16 mouse cellular contexts compared by ENCODE assay signal in genomic region chr5:71822862-71823261, GRCm38 (mm10).
"Had no signal": no experiment of that assay in that cellular context is flagged by ENCODE, and none has a peak within 500 bp of the region (broad histone marks: within the 10 kb centered on the region; RNA-seq: fewer than 3 reads in every experiment).

No protein-coding gene starts in this region.

- H3K4me1 ChIP-seq: neural tube, embryonic 13.5 days; neural tube, embryonic 15.5 days; stomach, embryonic 15.5 days had no signal

- H3K9me3 ChIP-seq: neural tube, embryonic 13.5 days; neural tube, embryonic 15.5 days; stomach, embryonic 15.5 days had no signal

- H3K9ac ChIP-seq: neural tube, embryonic 13.5 days; neural tube, embryonic 15.5 days; stomach, embryonic 15.5 days had no signal

- H3K4me2 ChIP-seq: neural tube, embryonic 13.5 days; neural tube, embryonic 15.5 days; stomach, embryonic 15.5 days had no signal

- DNase-seq: retina, postnatal 1 day; right cerebral cortex, adult 18-20 months; right cerebral cortex, postnatal 14 days; right cerebral cortex, postnatal 25 days; right cerebral cortex, postnatal 4 days; spleen, adult 18-20 months; thymus, adult 18-20 months; thymus, adult 2 months; thymus, postnatal 14 days; thymus, postnatal 25 days; thymus, postnatal 36 days; thymus, postnatal 4 days had no signal

- H3K4me3 ChIP-seq: neural tube, embryonic 13.5 days; neural tube, embryonic 15.5 days; stomach, embryonic 15.5 days had no signal

- H3K36me3 ChIP-seq: neural tube, embryonic 13.5 days; neural tube, embryonic 15.5 days; stomach, embryonic 15.5 days had no signal

- H3K27me3 ChIP-seq: neural tube, embryonic 13.5 days; neural tube, embryonic 15.5 days; stomach, embryonic 15.5 days had no signal

- H3K27ac ChIP-seq: neural tube, embryonic 13.5 days; neural tube, embryonic 15.5 days; stomach, embryonic 15.5 days; stomach, postnatal 0 days had no signal
